Mouse (Mus musculus) cerebellum, adult 18-20 months (tissue): ENCODE measurements at regions not wholly inside any gene's neighbourhood (a gene's known extent, or its start where the extent isn't known, plus 50 kb on each side); places are given as distances from the start of the nearest gene placed in this dataset.
A peak's percentile ranks its signal among the peaks of the same experiment; 100 is the strongest.

Experiments used
- DNase-seq, 2 experiments: peaks; one replicate each; pipeline ENCODE4 v3.0.0; 2021

DNA sequence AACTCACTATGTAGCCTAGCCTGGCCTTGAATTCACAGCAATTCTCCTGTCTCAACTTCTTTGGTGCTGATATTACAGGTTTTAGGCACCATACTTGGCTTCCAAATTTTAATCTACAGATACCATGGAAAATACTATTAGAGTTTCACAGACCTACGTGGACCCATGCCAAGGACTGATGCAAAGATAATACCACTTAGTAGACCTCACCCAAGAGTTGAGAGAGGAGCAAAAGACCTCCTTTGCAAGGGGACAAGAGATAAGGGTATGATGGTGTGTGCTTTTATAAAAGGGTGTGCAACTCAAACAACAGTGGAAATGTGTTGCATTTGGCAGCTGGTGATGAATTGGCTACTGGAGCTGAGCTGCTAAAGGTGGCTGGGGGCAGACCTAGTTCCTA lies 358.6 kb upstream of the Diaph2 start:
- DNase-seq = no peak

DNA sequence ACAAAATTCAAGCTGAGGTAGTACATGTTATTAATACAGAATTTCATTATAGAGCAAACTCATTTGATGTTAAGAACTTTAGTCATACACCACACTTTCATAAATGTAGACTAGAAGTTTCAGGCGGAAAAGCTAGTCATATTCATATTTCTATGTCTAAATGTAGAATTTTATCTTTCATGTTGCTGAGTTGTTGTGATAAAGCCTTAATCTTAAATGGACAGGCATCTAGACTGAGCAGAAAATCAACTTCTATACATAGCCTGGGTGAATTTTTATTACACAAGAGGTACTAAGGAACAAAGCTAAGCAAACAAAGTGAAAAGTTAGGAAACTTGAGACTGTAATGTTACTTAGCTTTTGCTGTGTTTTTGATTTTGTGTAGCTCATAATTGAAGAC lies 341.8 kb upstream of the Diaph2 start:
- DNase-seq = no peak

DNA sequence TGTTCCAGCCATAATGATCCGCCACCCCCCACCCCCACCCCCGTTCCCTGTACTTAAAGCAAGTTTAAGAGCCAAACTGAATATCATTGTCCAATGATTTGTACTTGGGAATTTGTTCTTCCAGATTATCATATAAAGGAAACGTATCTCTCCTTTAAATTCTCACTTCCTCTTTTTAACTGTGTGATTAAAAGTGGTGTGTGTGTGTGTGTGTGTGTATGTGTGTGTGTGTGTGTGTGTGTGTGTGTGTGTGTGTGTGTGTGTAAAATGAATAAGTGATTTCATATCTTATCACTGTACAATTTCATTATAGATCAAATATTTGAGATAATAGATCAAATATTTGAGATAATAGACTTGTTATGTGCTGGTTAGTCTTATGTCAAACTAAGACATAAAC lies 339.5 kb upstream of the Diaph2 start:
- no peak for DNase-seq

DNA sequence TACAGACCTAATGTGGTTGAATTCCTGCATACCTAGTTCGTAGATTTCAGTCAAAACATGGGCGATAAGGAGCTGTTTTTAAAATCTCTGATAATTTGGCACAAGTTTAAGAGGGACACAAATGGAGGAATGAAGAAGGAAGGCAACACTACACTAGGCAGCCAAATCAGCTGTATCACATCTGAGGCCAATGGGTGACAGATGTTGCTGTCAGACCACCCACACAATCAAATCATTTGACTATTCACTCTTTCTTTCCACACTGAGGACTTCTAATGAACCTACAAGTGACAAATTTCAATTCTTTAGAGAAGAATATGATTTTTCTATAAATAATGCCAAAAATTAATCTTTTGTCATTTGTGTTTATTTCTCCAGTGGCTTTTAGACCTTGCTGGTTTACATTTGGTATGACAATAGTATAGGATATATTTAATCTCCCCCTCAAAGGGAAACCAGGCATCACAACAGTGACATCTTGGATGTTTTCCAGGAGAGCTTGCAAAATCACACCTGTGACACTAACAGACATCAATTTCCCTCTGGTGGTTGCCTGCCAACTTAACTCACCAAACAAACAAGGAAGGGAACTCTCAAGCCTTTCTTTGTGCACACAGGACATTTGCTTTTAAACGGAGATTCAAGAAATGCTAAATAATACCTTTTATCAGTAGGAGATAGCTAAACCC lies 336.5 kb upstream of the Diaph2 start:
- peak in 1 of 2 experiments; percentile 26 for DNase-seq

DNA sequence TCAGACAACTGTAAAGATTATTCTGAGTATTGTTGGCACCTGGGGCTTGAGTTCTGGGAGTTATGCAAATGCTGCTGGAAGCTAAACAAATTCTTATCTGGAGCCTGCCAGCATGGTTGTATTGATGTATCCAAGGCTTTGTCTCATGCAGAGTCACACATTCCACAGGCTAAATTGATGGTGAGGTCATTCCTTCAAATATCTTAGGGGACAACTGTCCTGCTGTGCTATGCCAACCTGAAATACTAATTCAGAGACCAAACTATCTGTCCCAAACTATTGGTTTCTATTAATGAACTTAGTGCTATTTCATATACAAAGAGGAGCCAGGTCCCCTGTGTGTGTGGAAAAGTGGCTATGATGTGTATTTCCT lies 335.9 kb upstream of the Diaph2 start:
- DNase-seq = peak; percentile 13 to 31

DNA sequence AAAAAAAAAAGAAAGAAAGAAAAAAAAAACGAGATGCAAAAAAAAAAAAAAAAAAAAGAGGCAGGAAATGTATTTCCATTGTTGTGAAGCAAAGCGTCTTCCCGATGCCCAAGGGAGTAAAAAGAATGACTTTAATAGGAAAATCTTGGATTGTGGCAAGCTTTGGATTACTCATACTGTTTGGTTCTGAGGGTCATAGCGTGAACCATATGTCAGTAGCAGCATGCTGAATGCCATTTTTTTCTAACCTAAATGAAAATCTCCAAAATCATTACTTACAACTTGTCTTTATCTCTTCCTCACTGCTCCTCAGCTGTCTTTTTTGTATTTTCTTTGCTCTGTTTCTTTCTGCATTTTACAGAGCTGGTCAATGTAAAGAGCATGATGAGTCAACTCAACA lies 334.2 kb upstream of the Diaph2 start:
- peak; percentile 13 to 16 for DNase-seq

DNA sequence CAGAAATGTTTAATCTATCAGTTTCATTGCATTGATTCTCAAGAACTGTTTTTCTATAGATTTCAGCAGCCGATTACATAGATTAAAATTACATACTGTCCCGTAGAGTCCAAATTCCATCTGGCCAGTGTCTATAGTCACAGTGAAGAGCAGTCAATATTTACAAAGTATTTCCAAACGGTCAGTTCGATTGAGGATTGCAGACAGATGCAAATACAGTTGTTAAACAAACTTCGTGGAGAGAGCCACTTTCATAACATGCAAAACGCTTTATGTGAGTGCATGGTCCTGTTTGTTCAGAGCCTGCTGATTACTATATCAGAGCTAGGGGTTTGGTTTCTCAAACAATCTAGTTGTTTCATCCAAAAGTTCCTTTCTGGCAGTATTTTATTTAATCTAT lies 301.0 kb upstream of the Diaph2 start:
- DNase-seq = no peak

DNA sequence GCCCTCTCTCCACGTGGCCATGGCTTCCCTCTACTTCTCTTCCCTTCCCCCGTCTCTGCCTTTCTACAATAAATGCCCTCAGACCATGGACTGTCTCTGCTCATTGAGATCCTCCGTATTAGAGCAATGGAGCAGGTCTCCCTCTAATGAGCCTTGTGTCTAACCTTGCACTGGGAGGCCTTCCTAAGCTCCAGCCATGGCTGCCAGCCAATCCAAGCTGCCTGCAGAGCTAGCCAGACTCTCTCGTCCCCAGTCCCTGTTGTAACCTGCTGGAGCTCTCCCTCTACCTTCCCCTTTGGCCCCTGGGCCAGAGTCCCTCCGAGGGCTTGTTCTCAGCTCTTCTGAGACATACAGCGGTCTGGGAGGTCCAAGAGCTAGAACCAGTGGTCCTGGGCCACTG lies 273.3 kb upstream of the Diaph2 start:
- DNase-seq = peak; percentile 14 to 33

DNA sequence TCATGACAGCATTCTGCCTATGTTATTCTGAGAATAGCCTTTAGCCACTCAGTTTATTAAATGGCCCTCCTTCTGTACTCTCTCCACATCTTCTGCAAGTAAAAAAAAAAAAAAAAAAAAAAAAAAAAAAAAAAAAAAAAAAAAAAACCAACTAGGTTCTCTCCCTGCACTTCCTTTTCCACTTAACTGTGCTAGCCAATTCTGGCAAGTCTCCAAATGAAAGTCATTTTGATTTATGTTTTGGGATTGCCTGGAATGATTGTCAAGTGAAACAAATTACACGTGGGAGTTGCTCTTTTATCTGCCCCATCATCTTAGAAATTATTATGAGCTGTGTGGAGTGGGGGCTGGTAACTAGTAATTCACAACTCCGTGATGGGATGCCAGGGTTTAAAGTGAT lies 255.0 kb upstream of the Diaph2 start:
- DNase-seq = no peak
